In genomic region chr7:80028418-80028720, GRCm38 (mm10) we compare ENCODE assay signal across 9 mouse cellular contexts. TPM values are rescaled to one million over a fixed set of nuclear protein-coding genes. Genes with fewer than 3 reads are reported as not detected.
A peak's percentile ranks its signal among the peaks of the same experiment; 100 is the strongest.
DNase-seq lines count a peak whose midpoint lies in the region; ATAC-seq lines count a peak whose summit lies in the region.
"Had no signal": no experiment of that assay in that cellular context is flagged by ENCODE, and none has a peak within 500 bp of the region (broad histone marks: within the 10 kb centered on the region; RNA-seq: fewer than 3 reads in every experiment).

No protein-coding gene starts in this region.

- no peak for ATAC-seq in heart, embryonic 14.5 days (ENCODE audit: insufficient number of reproducible peaks, insufficient read depth, low FRiP score, low read depth)
- ATAC-seq in midbrain, embryonic 11.5 days (ENCODE audit: low FRiP score): no peak
- ATAC-seq: Patski had no signal

- H3K27ac ChIP-seq in heart, embryonic 14.5 days (replicated peaks in 1 of 2; ENCODE audit: control insufficient read depth in 1 of 2, insufficient read depth in 1 of 2, low read depth in 2 of 2, low read length in 2 of 2): peak overlapping the region in 1 of 2 experiments; percentile 94; a peak in 2 of 4 replicates
- H3K27ac ChIP-seq in midbrain, embryonic 11.5 days (ENCODE audit: low read depth, low read length): no peak overlapping the region

- peak overlapping the region; percentile 7 to 88 for H3K4me3 ChIP-seq in heart, embryonic 14.5 days (ENCODE audit: control insufficient read depth in 1 of 2, insufficient read depth in 1 of 2, low read depth in 1 of 2, low read length in 2 of 2)
- H3K4me3 ChIP-seq in midbrain, embryonic 11.5 days (ENCODE audit: low read depth, low read length): peak overlapping the region; percentile 92

- peaks cover 7 to 41% of the 10 kb centered on the region in 2 experiments for H3K4me1 ChIP-seq in heart, embryonic 14.5 days (ENCODE audit: control insufficient read depth in 2 of 2, insufficient read depth in 2 of 2, low read length in 2 of 2)
- peaks cover 46% of the 10 kb centered on the region for H3K4me1 ChIP-seq in midbrain, embryonic 11.5 days (ENCODE audit: control insufficient read depth, insufficient read depth, low read length)

- peak overlapping the region; percentile 84 for H3K4me2 ChIP-seq in heart, embryonic 14.5 days (ENCODE audit: low read length)
- peak overlapping the region; percentile 88 for H3K4me2 ChIP-seq in midbrain, embryonic 11.5 days

- H3K27me3 ChIP-seq in heart, embryonic 14.5 days (ENCODE audit: control insufficient read depth, insufficient read depth, low read length): no peaks in the 10 kb centered on the region
- no peaks in the 10 kb centered on the region for H3K27me3 ChIP-seq in midbrain, embryonic 11.5 days (ENCODE audit: control insufficient read depth, insufficient read depth, low read length)
- H3K27me3 ChIP-seq: Patski had no signal

- peaks cover 4% of the 10 kb centered on the region; the same call in 1 of the 2 replicates for H3K36me3 ChIP-seq in heart, embryonic 14.5 days (ENCODE audit: control insufficient read depth, insufficient read depth, low read length)
- H3K36me3 ChIP-seq in midbrain, embryonic 11.5 days (ENCODE audit: control insufficient read depth, insufficient read depth, low read length): no peaks in the 10 kb centered on the region

- H3K9me3 ChIP-seq in heart, embryonic 14.5 days (ENCODE audit: control insufficient read depth, low read length): no peaks in the 10 kb centered on the region
- no peaks in the 10 kb centered on the region for H3K9me3 ChIP-seq in midbrain, embryonic 11.5 days (ENCODE audit: control insufficient read depth, low read length)

- peak; percentile 36 for DNase-seq in left cerebral cortex, postnatal 4 days
- no peak for DNase-seq in left cerebral cortex, adult 18-20 months (ENCODE audit: low spot score in 2 of 2)
- peak; percentile 79 for DNase-seq in cerebellum, adult 9-10 months
- peak; percentile 47 for DNase-seq in kidney, postnatal 10 days
- DNase-seq in midbrain, embryonic 11.5 days (ENCODE audit: low spot score, missing footprints): no peak
- DNase-seq in layer of hippocampus, adult 9-11 months: no peak
- no peak for DNase-seq in ovary, postnatal 36 days (ENCODE audit: low spot score)

- WGBS in heart, embryonic 14.5 days: 16% methylated on average over 3 of the region's 3 CpGs
- 26% methylated on average over 3 of the region's 3 CpGs for WGBS in midbrain, embryonic 11.5 days

- peak overlapping the region; percentile 92 for H3K9ac ChIP-seq in heart, embryonic 14.5 days (ENCODE audit: low read length)
- H3K9ac ChIP-seq in midbrain, embryonic 11.5 days (ENCODE audit: low read length): peak overlapping the region; percentile 98

- intact Hi-C loops in left cerebral cortex, postnatal 4 days (cut with DNase I): loop anchor here (5.0 kb wide), 1 partner anchor 44 kb away; no protein-coding TSS in a partner anchor

RNA-seq across cellular contexts. Expression of gene Zfp710, which starts 3.8 kb away (rescaled TPM):
- total RNA-seq in left cerebral cortex, postnatal 4 days (2021): 10 to 100 TPM; 19.3 to 23.7 TPM
- 10 to 100 TPM; 19.4 to 22.1 TPM for total RNA-seq in left cerebral cortex, adult 18-20 months (2021)
- polyA plus RNA-seq in heart, embryonic 14.5 days (2014; fragmentation: Nextera tagmentation; extraction: Ambion mirVana): 11.5 and 12.2 TPM in 2 replicates
- 25.6 and 31.3 TPM in 2 replicates for polyA plus RNA-seq in midbrain, embryonic 11.5 days (2014; fragmentation: Nextera tagmentation; extraction: Ambion mirVana)

Comparison
In these comparisons a context has a peak if more than half of its experiments do, and no peak if none do; other contexts are left out.
1. DNase-seq: peak in left cerebral cortex, postnatal 4 days (single experiment), cerebellum, adult 9-10 months (single experiment) and kidney, postnatal 10 days (single experiment); none in left cerebral cortex, adult 18-20 months (0 of 2), midbrain, embryonic 11.5 days (single experiment), layer of hippocampus, adult 9-11 months (single experiment) and ovary, postnatal 36 days (single experiment).